Mouse (Mus musculus) hindbrain, embryonic 16.5 days (tissue): ENCODE results near the gene Tubgcp2. TPM values are rescaled to one million over a fixed set of nuclear protein-coding genes. Genes with fewer than 3 reads are reported as not detected.
A peak's percentile ranks its signal among the peaks of the same experiment; 100 is the strongest.

Experiments used
- ATAC-seq: fragments of 200-750 bp; cut with Nextera tagmentation; 2 replicates; pipeline ENCODE4 v1.8.0; 2017; ENCODE audit warnings: moderate TSS enrichment, moderate library complexity
- H3K27ac ChIP-seq: fragments of 300-500 bp; sonication (generic); 2 replicates; pipeline ENCODE4 v1.5.1; 2014; ENCODE audit warnings: low read depth, mild to moderate bottlenecking, control low read depth, low read length, moderate library complexity
- H3K27me3 ChIP-seq: fragments of 300-500 bp; sonication (generic); replicated peaks from 2 replicates; pipeline ENCODE4 v1.6.1; 2014; ENCODE audit warnings: low read length; ENCODE audit not compliant: control insufficient read depth, insufficient read depth
- H3K36me3 ChIP-seq: fragments of 300-500 bp; sonication (generic); 2 replicates; pipeline ENCODE4 v1.6.1; 2014; ENCODE audit warnings: mild to moderate bottlenecking, low read length, moderate library complexity, mixed read lengths; ENCODE audit not compliant: control insufficient read depth, insufficient read depth
- H3K4me1 ChIP-seq: fragments of 300-500 bp; sonication (generic); 2 replicates; pipeline ENCODE4 v1.6.1; 2014; ENCODE audit warnings: low read depth, low read length; ENCODE audit not compliant: control insufficient read depth, insufficient read depth
- H3K4me2 ChIP-seq: fragments of 300-500 bp; sonication (generic); 2 replicates; pipeline ENCODE4 v1.6.1; 2014; ENCODE audit warnings: mild to moderate bottlenecking, low read length, control low read depth, moderate library complexity
- H3K4me3 ChIP-seq: fragments of 300-500 bp; sonication (generic); 2 replicates; pipeline ENCODE4 v1.5.1; 2014; ENCODE audit warnings: mild to moderate bottlenecking, low read length, control low read depth, moderate library complexity
- H3K9ac ChIP-seq: fragments of 300-500 bp; sonication (generic); 2 replicates; pipeline ENCODE4 v1.6.1; 2014; ENCODE audit warnings: low read depth, mild to moderate bottlenecking, control low read depth, low read length, moderate library complexity
- H3K9me3 ChIP-seq: fragments of 300-500 bp; sonication (generic); 2 replicates; pipeline ENCODE4 v1.6.1; 2014; ENCODE audit warnings: mild to moderate bottlenecking, low read length, moderate library complexity; ENCODE audit not compliant: control insufficient read depth
- WGBS: fragments of 180-500 bp; shearing (Covaris S2); extraction: QIAGEN DNeasy Blood & Tissue Kit; methylation state at CpG from one replicate; pipeline ENCODE4 v1.1.7; 2014; 5-methylcytosine and 5-hydroxymethylcytosine counted together
- polyA plus RNA-seq: library from polyadenylated mRNA; unstranded; fragments of >200 nt; fragmentation: Nextera tagmentation; extraction: Ambion mirVana; gene quantifications from 2 replicates; pipeline ENCODE4 v1.2.1, GENCODE M21; 2015

Gene Tubgcp2
- polyA plus RNA-seq, 1 experiment from 2014 or later = 57.2 TPM

- Histone ChIP-seq H3K27ac (no peak overlapping the region), H3K27me3 (no peaks in the 10 kb centered on the region; the same call in 1 of the 2 replicates), H3K9ac (no peak overlapping the region), H3K4me2 (no peak overlapping the region), H3K36me3 (no peaks in the 10 kb centered on the region), H3K9me3 (no peaks in the 10 kb centered on the region), H3K4me1 (peaks cover 17% of the 10 kb centered on the region), H3K4me3 (no peak overlapping the region)
- WGBS = 16% methylated on average over 7 of the region's 7 CpGs
- no peak for ATAC-seq
Measured at GRCm38 (mm10) chr7:140063092-140063491, 26.6 kb upstream of the Tubgcp2 start.

- Histone ChIP-seq H3K9me3 (no peaks in the 10 kb centered on the region), H3K27me3 (no peaks in the 10 kb centered on the region; the same call in 1 of the 2 replicates), H3K36me3 (no peaks in the 10 kb centered on the region), H3K4me1 (peaks cover 23% of the 10 kb centered on the region), H3K4me2 (no peak overlapping the region), H3K9ac (no peak overlapping the region), H3K27ac (no peak overlapping the region), H3K4me3 (no peak overlapping the region)
- 9% methylated on average over 11 of the region's 11 CpGs for WGBS
- ATAC-seq = no peak
Measured at GRCm38 (mm10) chr7:140062307-140062706, 25.8 kb upstream of the Tubgcp2 start.

GRCm38 (mm10) chr7:140061832-140062130 is 25.3 kb upstream of the Tubgcp2 start:
- H3K4me3 ChIP-seq = no peak overlapping the region
- H3K27ac ChIP-seq = no peak overlapping the region
- H3K27me3 ChIP-seq = no peaks in the 10 kb centered on the region; the same call in 1 of the 2 replicates
- peak overlapping the region; percentile 62 for H3K9ac ChIP-seq
- ATAC-seq = no peak
- peak overlapping the region; percentile 73 for H3K4me2 ChIP-seq
- H3K36me3 ChIP-seq = no peaks in the 10 kb centered on the region
- WGBS = 1% methylated on average over 6 of the region's 6 CpGs
- H3K9me3 ChIP-seq = no peaks in the 10 kb centered on the region
- peaks cover 24% of the 10 kb centered on the region for H3K4me1 ChIP-seq

GRCm38 (mm10) chr7:140060936-140061831 is 24.7 kb upstream of the Tubgcp2 start:
- Histone ChIP-seq H3K9me3 (no peaks in the 10 kb centered on the region), H3K4me2 (peak overlapping the region; percentile 73), H3K4me1 (peaks cover 24% of the 10 kb centered on the region), H3K27ac (peak overlapping the region; percentile 0; the same call in 1 of the 2 replicates), H3K36me3 (no peaks in the 10 kb centered on the region), H3K4me3 (peak overlapping the region; percentile 38), H3K27me3 (no peaks in the 10 kb centered on the region; the same call in 1 of the 2 replicates), H3K9ac (peak overlapping the region; percentile 62)
- ATAC-seq = peak; percentile 64
- under 1% methylated on average over 47 of the region's 47 CpGs for WGBS

GRCm38 (mm10) chr7:140059601-140060000 is 23.1 kb upstream of the Tubgcp2 start:
- H3K4me1 ChIP-seq = peaks cover 24% of the 10 kb centered on the region
- H3K4me2 ChIP-seq = no peak overlapping the region
- H3K9me3 ChIP-seq = no peaks in the 10 kb centered on the region
- no peaks in the 10 kb centered on the region for H3K27me3 ChIP-seq
- no peak overlapping the region for H3K9ac ChIP-seq
- ATAC-seq = no peak
- no peaks in the 10 kb centered on the region for H3K36me3 ChIP-seq
- no peak overlapping the region for H3K27ac ChIP-seq
- WGBS = 34% methylated on average over 4 of the region's 4 CpGs
- H3K4me3 ChIP-seq = no peak overlapping the region

- H3K9me3 ChIP-seq = no peaks in the 10 kb centered on the region
- peak overlapping the region; percentile 80 for H3K9ac ChIP-seq
- H3K4me1 ChIP-seq = peaks cover 24% of the 10 kb centered on the region
- WGBS = 8% methylated on average over 7 of the region's 7 CpGs
- no peak for ATAC-seq
- H3K36me3 ChIP-seq = no peaks in the 10 kb centered on the region
- no peaks in the 10 kb centered on the region for H3K27me3 ChIP-seq
- peak overlapping the region; percentile 81 for H3K27ac ChIP-seq
- peak overlapping the region; percentile 86 for H3K4me2 ChIP-seq
- peak overlapping the region; percentile 57 for H3K4me3 ChIP-seq
Measured at GRCm38 (mm10) chr7:140058528-140058927, 22.1 kb upstream of the Tubgcp2 start.

- 2% methylated on average over 53 of the region's 53 CpGs for WGBS
- Histone ChIP-seq H3K9ac (peak overlapping the region; percentile 80), H3K27me3 (no peaks in the 10 kb centered on the region), H3K4me2 (peak overlapping the region; percentile 86), H3K4me3 (peak overlapping the region; percentile 57), H3K27ac (peak overlapping the region; percentile 81), H3K36me3 (no peaks in the 10 kb centered on the region), H3K4me1 (peaks cover 24% of the 10 kb centered on the region), H3K9me3 (no peaks in the 10 kb centered on the region)
- peak; percentile 73 for ATAC-seq
Measured at GRCm38 (mm10) chr7:140057413-140058407, 21.2 kb upstream of the Tubgcp2 start.

- WGBS = 78% methylated on average over 4 of the region's 4 CpGs
- no peak overlapping the region; the same call in 1 of the 2 replicates for H3K27ac ChIP-seq
- no peaks in the 10 kb centered on the region for H3K36me3 ChIP-seq
- no peak for ATAC-seq
- peaks cover 15% of the 10 kb centered on the region for H3K27me3 ChIP-seq
- no peak overlapping the region for H3K4me3 ChIP-seq
- H3K4me2 ChIP-seq = no peak overlapping the region
- no peak overlapping the region for H3K9ac ChIP-seq
- H3K4me1 ChIP-seq = peaks cover 18% of the 10 kb centered on the region
- no peaks in the 10 kb centered on the region for H3K9me3 ChIP-seq
Measured at GRCm38 (mm10) chr7:140054124-140054523, 17.7 kb upstream of the Tubgcp2 start.
